Mouse (Mus musculus): Measurements from ENCODE around the gene Nrp1.

DNA sequence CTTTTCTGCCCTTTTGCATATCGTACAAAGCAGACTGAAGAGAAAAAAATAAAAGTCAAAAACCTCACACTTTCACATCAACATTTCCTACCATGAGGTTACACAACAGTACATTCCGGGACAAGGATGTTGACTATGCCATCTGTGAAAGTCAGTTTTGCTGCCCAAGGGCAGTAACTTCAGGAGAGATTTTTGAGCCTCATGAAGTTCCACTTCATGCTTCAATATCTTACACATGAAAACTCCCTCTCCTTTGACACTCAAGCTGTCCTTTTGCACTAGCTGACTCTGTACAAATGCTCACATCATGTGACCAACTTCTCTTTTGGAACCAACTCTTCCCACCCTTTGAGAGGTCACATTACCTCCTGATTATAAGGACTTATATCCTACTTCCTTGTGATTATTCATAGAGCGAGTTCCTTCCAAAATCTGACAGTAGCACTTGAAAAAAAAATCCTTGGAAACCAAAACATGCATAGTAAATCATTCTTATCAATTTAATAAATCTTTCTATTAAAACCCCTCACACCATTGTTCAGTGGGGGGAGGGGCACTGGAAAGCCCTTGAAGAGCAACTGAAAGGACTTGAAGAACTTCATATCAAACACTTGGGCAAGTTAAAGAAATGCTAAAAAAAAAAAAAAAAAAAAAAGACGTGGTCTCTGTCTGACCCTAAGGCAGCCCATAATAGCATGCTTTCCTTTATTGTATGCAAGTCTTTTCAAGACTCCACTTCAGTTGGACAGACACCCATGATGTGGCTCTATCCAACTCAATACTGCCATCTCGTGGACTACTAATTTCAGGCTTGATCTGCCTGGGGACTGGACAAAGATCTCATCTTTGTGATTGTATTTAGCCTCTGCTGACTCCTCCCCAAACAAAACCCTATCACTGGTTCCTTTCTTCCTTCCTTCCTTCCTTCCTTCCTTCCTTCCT lies 133.0 kb downstream of the Nrp1 start:
- TF ChIP-seq CTCF (IDR thresholded peaks at IDR 0.05; ENCODE audit: control insufficient read depth, insufficient read depth, low read length), result no peak
- TF ChIP-seq POLR2A (IDR thresholded peaks at IDR 0.05; ENCODE audit: borderline replicate concordance, control insufficient read depth, low read depth, low read length), result no peak
